Mouse (Mus musculus): ENCODE measurements around the gene Foxc2. TPM values are rescaled to one million over a fixed set of nuclear protein-coding genes. Genes with fewer than 3 reads are reported as not detected.

Gene Foxc2
- polyA plus RNA-seq, 1 experiment from 2014 or later = 1.7 TPM

DNA sequence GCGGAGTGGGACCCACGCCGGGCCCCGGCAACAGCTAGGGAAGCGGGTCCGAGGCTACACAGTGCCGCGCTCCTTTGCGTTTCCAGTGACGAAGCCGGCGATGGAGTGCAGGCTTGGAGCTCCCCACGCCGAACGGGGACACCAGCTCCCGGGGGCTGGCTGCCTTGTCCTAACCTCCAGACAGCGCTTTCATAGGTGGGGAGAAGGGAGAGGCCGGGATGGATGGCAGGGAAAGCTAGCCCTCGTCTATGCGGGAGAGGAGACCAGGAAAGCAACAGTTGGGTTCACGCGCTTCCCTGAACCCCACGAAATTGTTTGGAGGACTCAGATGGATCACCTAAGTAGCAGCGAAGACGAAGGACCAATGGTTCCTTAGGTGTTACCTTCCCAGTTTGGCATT, 835 bp upstream of the Foxc2 start:
- no peak overlapping the region for H3K9ac ChIP-seq (replicated peaks; ENCODE audit: low read depth, low read length)
- peaks cover 13% of the 10 kb centered on the region for H3K4me1 ChIP-seq (replicated peaks; ENCODE audit: control insufficient read depth, insufficient read depth, low read length)
- H3K4me2 ChIP-seq (ENCODE audit: low read length) = no peak overlapping the region
- H3K27ac ChIP-seq (ENCODE audit: low read length) = no peak overlapping the region
- no peak for ATAC-seq
- H3K9me3 ChIP-seq (ENCODE audit: control insufficient read depth, low read length) = peaks cover 3% of the 10 kb centered on the region; the same call in 1 of the 2 replicates
- no peaks in the 10 kb centered on the region for H3K36me3 ChIP-seq (ENCODE audit: control insufficient read depth, insufficient read depth)
- under 1% methylated on average over 25 of the region's 25 CpGs for WGBS
- H3K27me3 ChIP-seq (replicated peaks; ENCODE audit: control insufficient read depth, insufficient read depth, low read length) = peaks cover 78% of the 10 kb centered on the region
- no peak overlapping the region for H3K4me3 ChIP-seq (replicated peaks; ENCODE audit: low read length)

DNA sequence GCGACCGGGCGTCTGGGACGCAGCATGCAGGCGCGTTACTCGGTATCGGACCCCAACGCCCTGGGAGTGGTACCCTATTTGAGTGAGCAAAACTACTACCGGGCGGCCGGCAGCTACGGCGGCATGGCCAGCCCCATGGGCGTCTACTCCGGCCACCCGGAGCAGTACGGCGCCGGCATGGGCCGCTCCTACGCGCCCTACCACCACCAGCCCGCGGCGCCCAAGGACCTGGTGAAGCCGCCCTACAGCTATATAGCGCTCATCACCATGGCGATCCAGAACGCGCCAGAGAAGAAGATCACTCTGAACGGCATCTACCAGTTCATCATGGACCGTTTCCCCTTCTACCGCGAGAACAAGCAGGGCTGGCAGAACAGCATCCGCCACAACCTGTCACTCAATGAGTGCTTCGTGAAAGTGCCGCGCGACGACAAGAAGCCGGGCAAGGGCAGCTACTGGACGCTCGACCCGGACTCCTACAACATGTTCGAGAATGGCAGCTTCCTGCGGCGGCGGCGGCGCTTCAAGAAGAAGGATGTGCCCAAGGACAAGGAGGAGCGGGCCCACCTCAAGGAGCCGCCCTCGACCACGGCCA, 717 bp downstream of the Foxc2 start:
- Histone ChIP-seq H3K36me3 (ENCODE audit: control insufficient read depth, insufficient read depth) (no peaks in the 10 kb centered on the region), H3K4me3 (replicated peaks; ENCODE audit: low read length) (peak overlapping the region; percentile 35), H3K9ac (replicated peaks; ENCODE audit: low read depth, low read length) (no peak overlapping the region; the same call in 1 of the 2 replicates), H3K4me1 (replicated peaks; ENCODE audit: control insufficient read depth, insufficient read depth, low read length) (peaks cover 13% of the 10 kb centered on the region), H3K27me3 (replicated peaks; ENCODE audit: control insufficient read depth, insufficient read depth, low read length) (peaks cover 88% of the 10 kb centered on the region), H3K9me3 (ENCODE audit: control insufficient read depth, low read length) (peaks cover 3% of the 10 kb centered on the region; the same call in 1 of the 2 replicates), H3K4me2 (ENCODE audit: low read length) (peak overlapping the region; percentile 42), H3K27ac (ENCODE audit: low read length) (no peak overlapping the region)
- 0 out of 2 replicates have a peak, but pooled peaks have one; percentile 27 for ATAC-seq
- under 1% methylated on average over 55 of the region's 55 CpGs for WGBS

DNA sequence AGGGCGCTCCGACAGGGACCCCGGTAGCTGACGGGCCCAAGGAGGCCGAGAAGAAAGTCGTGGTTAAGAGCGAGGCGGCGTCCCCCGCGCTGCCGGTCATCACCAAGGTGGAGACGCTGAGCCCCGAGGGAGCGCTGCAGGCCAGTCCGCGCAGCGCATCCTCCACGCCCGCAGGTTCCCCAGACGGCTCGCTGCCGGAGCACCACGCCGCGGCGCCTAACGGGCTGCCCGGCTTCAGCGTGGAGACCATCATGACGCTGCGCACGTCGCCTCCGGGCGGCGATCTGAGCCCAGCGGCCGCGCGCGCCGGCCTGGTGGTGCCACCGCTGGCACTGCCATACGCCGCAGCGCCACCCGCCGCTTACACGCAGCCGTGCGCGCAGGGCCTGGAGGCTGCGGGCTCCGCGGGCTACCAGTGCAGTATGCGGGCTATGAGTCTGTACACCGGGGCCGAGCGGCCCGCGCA, 1.2 kb downstream of the Foxc2 start:
- Histone ChIP-seq H3K4me1 (replicated peaks; ENCODE audit: control insufficient read depth, insufficient read depth, low read length) (peaks cover 13% of the 10 kb centered on the region), H3K27me3 (replicated peaks; ENCODE audit: control insufficient read depth, insufficient read depth, low read length) (peaks cover 90% of the 10 kb centered on the region), H3K9ac (replicated peaks; ENCODE audit: low read depth, low read length) (no peak overlapping the region), H3K9me3 (ENCODE audit: control insufficient read depth, low read length) (peaks cover 3% of the 10 kb centered on the region; the same call in 1 of the 2 replicates), H3K36me3 (ENCODE audit: control insufficient read depth, insufficient read depth) (no peaks in the 10 kb centered on the region), H3K27ac (ENCODE audit: low read length) (no peak overlapping the region), H3K4me2 (ENCODE audit: low read length) (0 out of 2 replicates have a peak overlapping the region, but pooled peaks have one; percentile 12), H3K4me3 (replicated peaks; ENCODE audit: low read length) (peak overlapping the region; percentile 35)
- whole genome bisulfite sequencing = under 1% methylated on average over 58 of the region's 62 CpGs
- ATAC-seq = no peak; the same call in 1 of the 2 replicates

DNA sequence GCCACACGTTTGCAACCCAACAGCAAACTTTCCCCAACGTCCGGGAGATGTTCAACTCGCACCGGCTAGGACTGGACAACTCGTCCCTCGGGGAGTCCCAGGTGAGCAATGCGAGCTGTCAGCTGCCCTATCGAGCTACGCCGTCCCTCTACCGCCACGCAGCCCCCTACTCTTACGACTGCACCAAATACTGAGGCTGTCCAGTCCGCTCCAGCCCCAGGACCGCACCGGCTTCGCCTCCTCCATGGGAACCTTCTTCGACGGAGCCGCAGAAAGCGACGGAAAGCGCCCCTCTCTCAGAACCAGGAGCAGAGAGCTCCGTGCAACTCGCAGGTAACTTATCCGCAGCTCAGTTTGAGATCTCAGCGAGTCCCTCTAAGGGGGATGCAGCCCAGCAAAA, 1.9 kb downstream of the Foxc2 start:
- H3K9ac ChIP-seq (replicated peaks; ENCODE audit: low read depth, low read length) = no peak overlapping the region
- ATAC-seq = no peak
- H3K4me3 ChIP-seq (replicated peaks; ENCODE audit: low read length) = peak overlapping the region; percentile 35
- H3K27me3 ChIP-seq (replicated peaks; ENCODE audit: control insufficient read depth, insufficient read depth, low read length) = peaks cover 90% of the 10 kb centered on the region
- WGBS = under 1% methylated on average over 28 of the region's 28 CpGs
- H3K4me1 ChIP-seq (replicated peaks; ENCODE audit: control insufficient read depth, insufficient read depth, low read length) = peaks cover 13% of the 10 kb centered on the region
- H3K27ac ChIP-seq (ENCODE audit: low read length) = no peak overlapping the region
- H3K36me3 ChIP-seq (ENCODE audit: control insufficient read depth, insufficient read depth) = no peaks in the 10 kb centered on the region
- peaks cover 3% of the 10 kb centered on the region; the same call in 1 of the 2 replicates for H3K9me3 ChIP-seq (ENCODE audit: control insufficient read depth, low read length)
- H3K4me2 ChIP-seq (ENCODE audit: low read length) = no peak overlapping the region

DNA sequence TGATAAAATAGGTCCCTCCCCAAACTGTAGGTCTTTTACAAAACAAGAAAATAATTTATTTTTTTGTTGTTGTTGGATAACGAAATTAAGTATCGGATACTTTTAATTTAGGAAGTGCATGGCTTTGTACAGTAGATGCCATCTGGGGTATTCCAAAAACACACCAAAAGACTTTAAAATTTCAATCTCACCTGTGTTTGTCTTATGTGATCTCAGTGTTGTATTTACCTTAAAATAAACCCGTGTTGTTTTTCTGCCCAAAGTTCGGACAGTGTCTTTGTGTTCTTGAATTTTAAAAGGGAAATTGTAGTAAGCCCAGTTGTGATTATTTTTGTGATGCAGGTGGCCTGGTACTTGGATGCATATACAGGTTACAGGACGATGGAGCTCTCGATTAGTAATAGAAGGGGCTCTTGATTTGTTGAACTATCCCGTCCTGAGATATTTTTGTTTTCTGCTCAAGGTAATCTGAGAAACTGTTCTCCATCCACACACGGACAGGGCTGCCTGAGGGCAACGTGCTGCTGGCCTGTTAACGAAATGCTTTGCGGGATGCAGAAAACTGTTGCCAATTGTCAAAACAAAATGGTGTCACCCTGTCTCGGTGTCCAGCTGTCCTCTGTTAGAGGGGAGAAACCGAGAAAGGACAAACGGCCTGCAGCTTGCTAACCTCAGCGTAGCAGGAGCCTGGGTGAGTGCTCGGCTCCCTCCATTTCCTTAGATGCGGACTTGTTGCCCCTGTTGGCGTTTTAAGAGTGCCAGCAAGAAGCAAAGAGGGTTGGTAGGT, 2.9 kb downstream of the Foxc2 start:
- H3K27ac ChIP-seq (ENCODE audit: low read length) = no peak overlapping the region
- no peak overlapping the region for H3K4me3 ChIP-seq (replicated peaks; ENCODE audit: low read length)
- peaks cover 3% of the 10 kb centered on the region; the same call in 1 of the 2 replicates for H3K9me3 ChIP-seq (ENCODE audit: control insufficient read depth, low read length)
- peaks cover 13% of the 10 kb centered on the region for H3K4me1 ChIP-seq (replicated peaks; ENCODE audit: control insufficient read depth, insufficient read depth, low read length)
- no peaks in the 10 kb centered on the region for H3K36me3 ChIP-seq (ENCODE audit: control insufficient read depth, insufficient read depth)
- WGBS = 2% methylated on average over 18 of the region's 18 CpGs
- H3K4me2 ChIP-seq (ENCODE audit: low read length) = no peak overlapping the region
- peaks cover 91% of the 10 kb centered on the region for H3K27me3 ChIP-seq (replicated peaks; ENCODE audit: control insufficient read depth, insufficient read depth, low read length)
- no peak overlapping the region for H3K9ac ChIP-seq (replicated peaks; ENCODE audit: low read depth, low read length)
- ATAC-seq = no peak

DNA sequence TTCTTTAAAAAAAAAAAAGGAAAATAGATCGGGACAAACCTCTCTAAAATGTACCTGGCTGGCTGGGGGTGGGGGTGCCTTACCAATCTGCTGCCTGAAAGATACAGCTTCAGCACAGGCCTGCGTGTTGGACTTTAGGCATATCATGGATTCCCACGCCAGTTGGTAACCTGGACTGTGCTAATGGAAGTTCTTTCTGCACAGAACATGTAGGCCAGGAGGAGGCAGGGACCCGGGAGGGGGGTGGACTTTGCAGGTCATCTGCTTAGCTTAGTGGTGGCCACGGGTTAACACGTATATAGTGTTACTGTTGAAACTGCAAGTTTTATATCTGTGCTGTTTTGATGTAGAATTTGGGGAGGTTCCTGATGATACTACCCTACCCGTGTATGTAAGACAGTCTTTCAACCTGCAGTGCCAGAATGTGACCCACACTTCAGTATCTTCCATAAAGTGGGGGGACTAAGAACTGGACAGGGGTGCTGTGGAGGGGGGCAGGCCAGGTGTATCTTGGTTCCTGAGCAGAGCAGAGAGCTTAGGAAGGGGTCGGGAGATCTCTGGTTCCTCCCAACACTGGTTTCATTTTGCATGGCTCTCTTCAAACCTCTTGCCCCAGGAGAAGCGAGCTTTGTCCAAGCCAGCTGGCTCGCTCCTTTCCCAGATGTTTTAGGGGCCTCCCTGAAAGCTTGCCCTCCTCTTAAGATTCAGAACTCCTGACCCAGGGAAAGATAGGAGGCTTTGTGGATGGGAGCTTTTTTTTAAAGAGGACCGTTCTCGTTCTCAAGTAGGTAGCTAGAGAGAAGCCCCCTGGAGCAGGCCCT, 3.9 kb downstream of the Foxc2 start:
- 5% methylated on average over 12 of the region's 12 CpGs for WGBS
- Histone ChIP-seq H3K9me3 (ENCODE audit: control insufficient read depth, low read length) (peaks cover 5% of the 10 kb centered on the region; the same call in 1 of the 2 replicates), H3K27me3 (replicated peaks; ENCODE audit: control insufficient read depth, insufficient read depth, low read length) (peaks cover 92% of the 10 kb centered on the region), H3K36me3 (ENCODE audit: control insufficient read depth, insufficient read depth) (no peaks in the 10 kb centered on the region), H3K4me2 (ENCODE audit: low read length) (no peak overlapping the region), H3K9ac (replicated peaks; ENCODE audit: low read depth, low read length) (no peak overlapping the region), H3K27ac (ENCODE audit: low read length) (no peak overlapping the region), H3K4me3 (replicated peaks; ENCODE audit: low read length) (no peak overlapping the region), H3K4me1 (replicated peaks; ENCODE audit: control insufficient read depth, insufficient read depth, low read length) (peaks cover 13% of the 10 kb centered on the region)
- no peak for ATAC-seq

DNA sequence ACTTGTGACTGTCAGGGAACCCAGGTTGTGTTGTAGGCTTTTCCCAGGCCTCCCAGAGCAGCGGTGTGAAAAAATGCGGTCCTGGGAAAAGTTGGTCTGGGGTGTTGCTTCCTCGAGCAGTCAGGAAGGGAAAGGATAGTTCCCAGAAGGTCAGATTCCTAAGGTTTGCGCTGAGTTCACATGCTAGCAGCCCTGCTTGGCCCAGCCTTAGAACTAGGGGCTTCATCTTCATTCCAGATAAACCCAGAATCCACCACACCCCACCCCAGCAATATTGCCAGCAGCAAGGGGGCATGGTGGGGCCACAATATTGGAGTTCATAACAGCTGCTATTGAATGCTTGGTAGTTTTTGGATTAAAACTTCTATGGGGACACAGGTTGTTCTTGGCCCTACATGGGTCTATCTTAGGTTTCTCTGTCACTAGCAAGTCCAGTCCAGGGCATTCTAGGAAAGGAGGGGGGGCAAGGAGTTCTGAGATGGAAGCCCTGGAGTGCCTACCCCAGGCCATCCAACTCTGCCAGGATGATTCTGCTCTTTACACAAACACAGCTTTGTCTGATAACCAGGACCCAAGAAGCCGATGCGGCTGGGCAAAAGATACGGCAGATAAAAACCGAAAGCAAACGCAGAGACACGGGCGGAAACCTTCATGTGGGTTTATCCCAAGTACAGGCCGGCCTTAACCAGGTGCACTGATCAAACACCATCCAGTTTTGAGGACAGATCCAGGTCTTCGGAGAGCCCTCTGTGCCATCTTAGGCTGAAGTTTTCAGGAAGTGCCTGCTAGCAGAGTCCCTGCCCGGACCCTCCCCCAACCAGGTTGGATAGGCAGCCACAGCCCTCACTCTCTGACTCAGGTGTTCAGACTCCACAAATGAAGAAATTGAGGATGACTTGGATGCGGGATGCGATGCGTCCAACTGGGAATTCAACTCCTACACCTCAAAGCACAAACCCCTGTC, 4.8 kb downstream of the Foxc2 start:
- Histone ChIP-seq H3K4me1 (replicated peaks; ENCODE audit: control insufficient read depth, insufficient read depth, low read length) (peaks cover 19% of the 10 kb centered on the region), H3K4me2 (ENCODE audit: low read length) (no peak overlapping the region), H3K27ac (ENCODE audit: low read length) (no peak overlapping the region), H3K27me3 (replicated peaks; ENCODE audit: control insufficient read depth, insufficient read depth, low read length) (peaks cover 94% of the 10 kb centered on the region), H3K36me3 (ENCODE audit: control insufficient read depth, insufficient read depth) (no peaks in the 10 kb centered on the region), H3K9ac (replicated peaks; ENCODE audit: low read depth, low read length) (no peak overlapping the region), H3K4me3 (replicated peaks; ENCODE audit: low read length) (no peak overlapping the region), H3K9me3 (ENCODE audit: control insufficient read depth, low read length) (peaks cover 5% of the 10 kb centered on the region; the same call in 1 of the 2 replicates)
- 4% methylated on average over 17 of the region's 17 CpGs for WGBS
- no peak for ATAC-seq

DNA sequence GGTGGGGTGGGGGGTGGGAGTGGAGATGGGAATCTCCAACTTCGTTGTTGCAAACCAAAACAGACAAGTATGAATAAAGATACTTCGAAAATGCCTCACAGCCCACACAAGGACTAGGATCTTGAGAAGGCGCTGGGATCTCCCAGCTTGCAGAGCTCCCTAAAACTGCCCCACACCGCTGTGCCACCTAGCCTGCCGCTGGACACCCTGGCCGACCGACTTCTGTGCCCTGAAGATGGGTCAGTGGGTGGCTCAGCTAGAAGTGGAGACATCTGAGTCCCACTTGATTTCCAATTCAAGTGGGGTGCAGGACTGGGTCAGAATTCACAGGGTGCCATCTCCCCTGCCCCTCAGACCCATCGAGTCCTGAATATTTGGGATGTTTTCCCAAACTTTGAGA, 5.7 kb downstream of the Foxc2 start:
- no peak for ATAC-seq
- Histone ChIP-seq H3K27ac (ENCODE audit: low read length) (no peak overlapping the region), H3K4me1 (replicated peaks; ENCODE audit: control insufficient read depth, insufficient read depth, low read length) (peaks cover 15% of the 10 kb centered on the region), H3K27me3 (replicated peaks; ENCODE audit: control insufficient read depth, insufficient read depth, low read length) (peaks cover 90% of the 10 kb centered on the region), H3K4me2 (ENCODE audit: low read length) (no peak overlapping the region), H3K9ac (replicated peaks; ENCODE audit: low read depth, low read length) (no peak overlapping the region), H3K9me3 (ENCODE audit: control insufficient read depth, low read length) (peaks cover 5% of the 10 kb centered on the region; the same call in 1 of the 2 replicates), H3K36me3 (ENCODE audit: control insufficient read depth, insufficient read depth) (no peaks in the 10 kb centered on the region), H3K4me3 (replicated peaks; ENCODE audit: low read length) (no peak overlapping the region)
- WGBS = 6% methylated on average over 8 of the region's 8 CpGs
